Mouse (Mus musculus): ENCODE data around the gene Siva1.

Gene Siva1

GRCm38 (mm10) chr12:112625700-112626099 is 18.8 kb upstream of the Siva1 start:
- no peak for DNase-seq

- DNase-seq = no peak
Observed at GRCm38 (mm10) chr12:112626455-112626854, 18.0 kb upstream of the Siva1 start.

- no peak for DNase-seq
Observed at GRCm38 (mm10) chr12:112627097-112627881, 17.2 kb upstream of the Siva1 start.

- no peak for DNase-seq
Observed at GRCm38 (mm10) chr12:112628197-112628596, 16.3 kb upstream of the Siva1 start.

DNA sequence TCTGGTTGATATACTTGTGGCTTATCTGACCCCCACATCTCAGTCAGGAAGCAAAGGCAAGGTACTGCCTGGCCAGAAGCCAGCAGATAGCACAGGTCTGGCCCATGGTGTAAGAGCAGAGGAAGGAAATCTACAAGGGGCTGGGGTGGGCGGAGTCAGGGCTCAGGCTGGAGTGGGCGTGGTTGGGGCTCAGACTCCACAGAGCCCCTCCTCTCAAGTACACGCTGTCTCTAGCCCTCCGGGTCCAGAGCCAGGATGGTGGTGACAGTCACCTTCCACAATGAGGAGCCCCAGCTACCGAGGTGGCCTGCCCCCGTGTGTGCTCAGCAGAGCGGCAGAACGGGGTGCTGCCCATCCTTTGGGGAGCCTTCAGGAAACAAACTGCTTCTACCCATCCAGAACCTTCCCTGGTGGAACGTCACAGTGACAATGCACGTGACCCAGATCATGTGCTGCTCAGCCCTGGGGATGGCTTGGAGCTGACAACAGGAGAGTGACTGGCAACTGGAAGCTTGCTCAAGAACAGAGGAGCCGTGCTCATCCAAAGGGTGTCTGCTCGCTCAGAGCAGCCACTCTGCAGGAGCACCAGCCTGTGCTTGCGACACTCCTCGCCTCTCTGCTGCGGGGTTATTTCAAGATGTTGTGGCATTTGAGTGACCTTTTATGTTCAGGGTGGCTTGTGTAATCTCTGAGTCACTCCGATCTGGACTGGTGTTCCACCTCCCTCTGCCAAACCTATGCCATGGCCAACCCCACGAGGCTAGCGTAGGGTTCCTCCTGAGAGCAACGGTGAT is 15.4 kb upstream of the Siva1 start:
- DNase-seq = peak; percentile 84 to 85

- DNase-seq = no peak
Observed at GRCm38 (mm10) chr12:112630029-112630428, 14.4 kb upstream of the Siva1 start.

GRCm38 (mm10) chr12:112630796-112631195 is 13.7 kb upstream of the Siva1 start:
- no peak for DNase-seq

GRCm38 (mm10) chr12:112631472-112631871 is 13.0 kb upstream of the Siva1 start:
- DNase-seq = no peak

GRCm38 (mm10) chr12:112632084-112632777 is 12.2 kb upstream of the Siva1 start:
- peak in 1 of 2 experiments; percentile 54 for DNase-seq

DNA sequence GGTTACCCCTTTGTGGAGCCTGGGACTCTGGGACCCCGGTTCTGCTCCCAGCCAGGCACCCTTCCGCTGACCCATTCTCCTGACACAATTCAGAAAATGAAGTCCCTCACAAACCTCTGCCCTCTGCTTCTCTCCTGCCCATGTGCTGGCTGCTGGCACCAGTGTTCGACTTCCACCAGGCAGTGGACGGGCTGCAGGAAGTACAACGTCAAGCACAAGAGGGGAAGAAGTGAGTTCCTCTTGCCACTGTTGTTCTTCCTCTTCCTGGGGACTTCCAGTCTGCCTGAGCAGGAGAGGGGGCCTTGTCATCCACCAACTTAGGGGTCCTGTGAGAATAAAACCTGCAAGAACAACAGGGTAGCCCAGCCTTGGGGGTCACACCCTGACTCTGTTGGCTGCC is 11.6 kb upstream of the Siva1 start:
- DNase-seq = peak; percentile 54 to 55

GRCm38 (mm10) chr12:112633686-112634085 is 10.8 kb upstream of the Siva1 start:
- peak in 1 of 2 experiments; percentile 38 for DNase-seq

DNA sequence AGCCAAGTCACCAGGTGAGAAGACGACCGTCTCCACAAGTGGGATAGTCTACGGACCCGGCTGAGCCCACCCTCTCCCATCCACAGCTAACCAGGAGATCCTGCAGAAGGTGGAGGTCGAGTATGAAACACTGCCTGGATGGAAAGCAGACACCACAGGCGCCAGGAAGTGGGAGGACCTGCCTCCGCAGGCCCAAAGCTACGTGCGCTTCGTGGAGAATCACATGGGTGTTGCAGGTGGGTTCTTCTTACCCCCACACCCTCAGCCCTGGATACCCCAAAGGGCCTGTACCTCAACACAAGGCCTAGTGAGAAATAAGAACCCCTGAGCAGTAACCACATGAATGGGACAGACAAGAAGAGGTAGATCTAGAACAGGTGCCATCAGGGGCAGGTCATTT is 5.0 kb upstream of the Siva1 start:
- DNase-seq = no peak

DNA sequence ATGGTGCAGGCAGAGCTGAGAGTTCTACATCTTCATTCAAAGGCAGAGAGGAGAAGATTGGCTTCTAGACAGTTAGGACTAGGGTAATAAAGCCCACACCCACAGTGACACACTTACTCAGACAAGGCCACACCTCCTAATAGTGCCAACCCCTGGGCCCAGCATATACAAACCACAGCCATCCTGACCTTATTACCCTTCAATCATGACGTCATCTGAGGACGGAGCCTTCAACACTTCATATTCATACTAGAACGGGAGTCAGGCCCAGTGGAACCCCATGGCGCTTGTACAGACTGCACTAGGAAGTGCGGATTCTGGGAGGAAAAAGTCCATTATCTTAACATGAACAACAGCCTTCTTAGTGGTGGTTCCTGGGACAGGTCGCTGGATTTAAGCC is 1.4 kb upstream of the Siva1 start:
- DNase-seq = no peak

DNA sequence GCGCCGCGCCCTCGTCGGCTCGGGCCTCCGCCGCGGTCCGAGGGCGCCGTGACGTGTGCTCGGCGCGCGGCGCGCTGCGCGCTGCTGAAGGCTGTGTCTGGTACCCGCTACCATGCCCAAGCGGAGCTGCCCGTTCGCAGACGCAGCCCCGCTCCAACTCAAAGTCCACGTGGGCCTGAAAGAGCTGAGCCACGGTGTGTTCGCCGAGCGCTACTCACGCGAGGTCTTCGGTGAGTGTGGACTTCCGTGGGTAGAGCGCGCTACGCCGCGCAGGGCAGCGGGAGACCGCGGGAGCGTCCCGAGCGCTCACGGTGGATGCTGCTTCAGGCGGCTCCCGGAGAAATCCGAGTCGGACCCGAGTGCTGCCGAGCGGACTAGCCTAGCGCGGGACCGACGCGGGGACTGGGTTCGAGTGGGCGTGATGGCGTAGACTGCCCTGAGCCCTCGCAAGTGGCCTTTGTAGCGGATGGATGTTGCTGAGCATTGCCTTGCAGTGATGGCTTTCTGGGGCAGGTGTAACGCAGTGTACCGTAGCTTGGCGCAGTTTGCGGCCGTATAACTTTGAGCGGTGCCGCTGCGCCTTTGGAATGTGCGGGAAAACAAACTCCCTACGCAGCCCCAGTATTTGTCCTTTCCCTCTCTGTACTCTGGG is 502 bp downstream of the Siva1 start:
- peak; percentile 53 to 58 for DNase-seq

DNA sequence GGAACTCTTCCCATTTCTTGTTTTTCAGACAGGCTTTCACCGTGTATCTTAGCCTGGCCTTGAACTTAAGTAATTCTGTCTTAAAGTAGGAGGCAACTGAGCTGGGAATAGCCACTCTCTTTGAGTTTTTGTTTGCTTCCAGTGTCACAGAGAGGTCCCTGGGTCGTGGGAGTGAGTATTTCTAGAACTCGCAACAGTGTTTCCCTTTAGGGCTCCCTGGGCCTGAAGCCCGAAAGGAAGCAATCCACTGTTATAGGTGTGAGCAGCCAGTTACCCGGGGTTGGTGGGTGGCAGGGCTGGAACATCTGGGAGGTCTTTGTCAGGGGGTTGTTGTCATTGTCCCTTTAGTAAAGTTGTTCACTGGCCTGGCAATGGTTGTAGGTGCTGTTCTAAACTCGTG is 1.7 kb downstream of the Siva1 start:
- DNase-seq = no peak

DNA sequence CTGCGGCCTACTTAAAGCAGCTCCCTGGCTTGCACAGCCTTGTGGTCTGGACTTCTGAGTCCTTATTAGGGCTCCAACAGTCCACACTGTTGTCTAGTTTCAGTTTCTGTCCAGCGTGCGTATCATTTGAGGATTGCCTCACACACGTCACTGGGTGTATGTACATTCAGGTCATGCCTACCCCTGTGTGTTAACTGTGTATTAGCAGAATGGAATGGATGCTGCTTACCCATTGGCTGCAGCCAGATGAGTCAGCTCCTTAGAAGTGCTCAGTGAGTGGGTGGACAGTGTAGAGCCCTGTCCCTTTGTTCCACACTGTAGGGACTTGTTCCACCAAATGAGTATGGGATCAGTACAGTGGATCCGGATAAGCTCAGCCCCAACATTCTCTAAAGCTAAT is 3.6 kb downstream of the Siva1 start:
- DNase-seq = no peak

GRCm38 (mm10) chr12:112651778-112652439 is 7.4 kb downstream of the Siva1 start:
- no peak for DNase-seq

DNA sequence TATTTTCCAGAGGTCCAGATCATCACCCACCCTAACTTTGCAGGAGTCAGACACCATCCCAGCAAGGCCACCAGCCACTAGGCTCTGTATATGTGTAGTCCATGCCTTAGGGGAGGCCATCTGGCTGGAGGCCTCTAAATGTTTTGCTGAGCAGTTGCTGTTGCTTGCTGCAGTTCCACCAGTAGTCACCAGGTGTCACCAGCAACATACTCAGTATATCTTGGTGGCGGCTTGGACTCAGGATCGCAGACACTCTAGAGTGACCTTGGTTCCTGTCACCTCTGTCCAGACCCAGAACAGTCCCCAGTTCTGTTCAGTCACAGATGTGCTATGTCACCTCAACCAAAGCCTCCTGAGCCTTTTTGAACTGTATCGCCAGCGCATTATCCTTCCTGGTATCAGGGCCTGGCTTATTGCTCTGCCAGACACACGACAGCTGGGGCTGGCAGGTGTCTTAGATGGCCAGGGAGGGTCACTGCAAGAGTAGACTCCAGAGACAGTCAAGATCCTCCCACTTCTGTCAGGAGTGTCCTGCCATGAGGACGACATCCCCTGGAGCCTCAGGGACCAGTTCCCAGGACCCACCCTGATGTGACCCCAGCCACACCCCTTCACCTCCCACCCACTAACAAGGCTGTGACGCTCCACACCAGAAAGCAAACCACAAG is 8.8 kb downstream of the Siva1 start:
- peak; percentile 84 to 90 for DNase-seq

DNA sequence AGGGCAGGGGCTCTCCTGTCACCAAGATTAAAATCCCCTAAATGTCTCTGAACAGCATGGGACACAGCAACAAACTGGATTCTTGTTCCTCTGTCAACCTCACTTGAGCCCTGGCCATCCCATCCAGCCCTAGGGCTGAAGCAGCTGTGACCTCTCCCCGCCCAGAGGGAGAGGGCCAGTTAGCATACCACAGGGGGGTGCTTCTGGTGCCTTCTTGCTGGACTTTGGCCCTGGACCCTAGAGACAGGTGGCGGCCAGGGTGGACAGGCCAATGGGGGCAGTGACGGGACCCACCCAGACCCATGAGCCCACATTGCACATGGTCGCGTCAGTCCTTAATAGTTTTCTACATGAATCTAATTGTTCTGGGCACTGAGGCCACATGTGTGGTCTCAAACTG is 9.6 kb downstream of the Siva1 start:
- DNase-seq = no peak

DNA sequence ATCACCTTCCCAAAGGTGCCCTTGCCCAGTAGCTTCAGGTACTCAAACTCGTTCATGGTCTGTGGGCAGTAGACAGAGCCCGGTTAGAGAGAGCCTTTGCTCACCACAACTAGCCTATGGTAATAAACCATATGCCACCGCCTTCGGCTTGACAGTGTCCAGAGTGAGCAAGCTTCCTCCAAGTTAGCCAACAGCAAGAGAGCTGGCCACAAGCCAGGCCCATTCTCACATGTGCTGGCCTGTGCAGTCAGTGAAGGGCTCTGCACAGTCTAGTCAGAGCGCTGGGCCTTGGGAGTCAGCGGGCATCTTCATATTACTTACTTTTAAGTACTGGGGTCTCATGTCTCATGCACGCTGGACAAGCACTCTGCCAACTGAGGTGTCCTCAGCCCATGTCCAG is 14.1 kb downstream of the Siva1 start:
- DNase-seq = peak in 1 of 2 experiments; percentile 63

DNA sequence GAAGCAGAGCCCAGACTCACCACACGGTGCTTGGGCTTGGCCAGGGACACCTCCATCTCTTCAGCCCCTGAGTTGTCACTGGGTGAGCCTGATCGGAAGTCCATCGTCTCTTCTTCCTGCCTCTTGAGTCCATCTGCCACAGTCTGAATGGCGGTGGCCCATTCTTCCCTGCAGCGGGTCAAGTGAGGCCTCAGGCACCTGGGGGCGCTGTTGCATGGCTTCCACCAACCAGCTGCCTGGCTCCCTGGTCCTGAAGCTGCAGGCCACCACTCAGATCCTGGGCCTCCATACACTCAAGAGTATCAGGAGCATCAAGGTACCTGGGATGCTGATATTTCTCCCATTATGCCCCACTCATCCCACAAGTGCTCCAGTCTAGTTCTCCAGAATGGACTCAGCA is 14.6 kb downstream of the Siva1 start:
- DNase-seq = peak; percentile 80 to 85
